Mouse (Mus musculus): ENCODE results near the gene Myh10. TPM values are rescaled to one million over a fixed set of nuclear protein-coding genes. Genes with fewer than 3 reads are reported as not detected.

The Myh10 gene
- total and polyA plus RNA-seq, 3 experiments, result 0.38 to 2.7 (median 0.62) TPM

- H3K4me3 ChIP-seq (replicated peaks in 1 of 3; ENCODE audit: low read depth in 2 of 3, low read length in 2 of 3, poor library complexity in 1 of 3), result no peak overlapping the region
- in situ Hi-C loops (cut with MboI; ENCODE audit: low pct_ligation_motif_present, low pct_unique_long_range_greater_than_20kb, low sequenced_read_pairs), result no loop called here
- peaks cover 10 to 14% of the 10 kb centered on the region in 2 experiments for H3K4me1 ChIP-seq (ENCODE audit: control insufficient read depth in 1 of 2, insufficient read depth in 2 of 2)
- no peaks in the 10 kb centered on the region for H3K27me3 ChIP-seq (replicated peaks)
- H3K27ac ChIP-seq (ENCODE audit: insufficient read depth, low read depth), result no peak overlapping the region
- peaks cover 7% of the 10 kb centered on the region for H3K9me3 ChIP-seq (replicated peaks; ENCODE audit: low read length)
- no peak for TF ChIP-seq MAX (IDR thresholded peaks at IDR 0.05; ENCODE audit: low read length)
- TF ChIP-seq EP300 (IDR thresholded peaks at IDR 0.05; ENCODE audit: low read length), result no peak
- no peak for TF ChIP-seq MYC (IDR thresholded peaks at IDR 0.05; ENCODE audit: low read depth, low read length)
- no peak for TF ChIP-seq MEF2A (IDR thresholded peaks at IDR 0.05; ENCODE audit: borderline replicate concordance, low read depth, low read length)
- no peak for TF ChIP-seq POLR2A (IDR thresholded peaks at IDR 0.05; ENCODE audit: low read depth, low read length)
- no peak for TF ChIP-seq USF1 (IDR thresholded peaks at IDR 0.05; ENCODE audit: low read depth, low read length)
- TF ChIP-seq IRF4 (IDR thresholded peaks at IDR 0.05; ENCODE audit: low read depth, low read length), result no peak
- TF ChIP-seq CHD2 (IDR thresholded peaks at IDR 0.05; ENCODE audit: low read length), result no peak
- TF ChIP-seq RAD21 (IDR thresholded peaks at IDR 0.05; ENCODE audit: low read depth, low read length), result no peak
- no peak for TF ChIP-seq KAT2A (IDR thresholded peaks at IDR 0.05; ENCODE audit: insufficient replicate concordance, low read length)
- no peak for TF ChIP-seq HCFC1 (IDR thresholded peaks at IDR 0.05; ENCODE audit: low read depth, low read length)
- no peak for TF ChIP-seq CHD1 (IDR thresholded peaks at IDR 0.05; ENCODE audit: low read depth, low read length)
- TF ChIP-seq GABPA (IDR thresholded peaks at IDR 0.05; ENCODE audit: insufficient replicate concordance, low read depth, low read length), result no peak
- TF ChIP-seq NRF1 (IDR thresholded peaks at IDR 0.05; ENCODE audit: low read depth, low read length), result no peak
- TF ChIP-seq ZNF384 (IDR thresholded peaks at IDR 0.05; ENCODE audit: low read depth, low read length), result no peak
- no peak for TF ChIP-seq TCF12 (IDR thresholded peaks at IDR 0.05; ENCODE audit: low read depth, low read length)
- TF ChIP-seq E2F4 (IDR thresholded peaks at IDR 0.05; ENCODE audit: insufficient replicate concordance, low read depth, low read length), result no peak
- TF ChIP-seq BHLHE40 (IDR thresholded peaks at IDR 0.05; ENCODE audit: low read depth, low read length), result no peak
- TF ChIP-seq TBP (conservative IDR thresholded peaks at IDR 0.05; ENCODE audit: low read depth, low read length), result no peak
- no peak for TF ChIP-seq CTCF (conservative IDR thresholded peaks at IDR 0.05 in 1 of 2, IDR thresholded peaks at IDR 0.05 in 1 of 2; ENCODE audit: low read depth in 2 of 2, low read length in 2 of 2)
- H3K36me3 ChIP-seq (replicated peaks in 1 of 2; ENCODE audit: control insufficient read depth in 1 of 2, insufficient read depth in 1 of 2, low read length in 1 of 2), result no peaks in the 10 kb centered on the region
- no peak overlapping the region for H3K9ac ChIP-seq (ENCODE audit: insufficient read depth, low read depth)
- H3K79me2 ChIP-seq (replicated peaks; ENCODE audit: control insufficient read depth, extremely low read depth, insufficient read depth, poor library complexity, severe bottlenecking), result no peaks in the 10 kb centered on the region
- dilution Hi-C loops (cut with MboI; ENCODE audit: extremely low pct_ligation_motif_present, extremely low pct_unique_long_range_greater_than_20kb, low sequenced_read_pairs), result no loop called here
- DNase-seq (ENCODE audit: extremely low read depth), result no peak
- H3K4me2 ChIP-seq (ENCODE audit: insufficient read depth, low read depth, poor library complexity, severe bottlenecking), result no peak overlapping the region
Measured at GRCm38 (mm10) chr11:68702370-68702769, 11.0 kb downstream of the Myh10 start.

- Histone ChIP-seq H3K27me3 (replicated peaks) (no peaks in the 10 kb centered on the region), H3K27ac (ENCODE audit: insufficient read depth, low read depth) (no peak overlapping the region), H3K36me3 (replicated peaks in 1 of 2; ENCODE audit: control insufficient read depth in 1 of 2, insufficient read depth in 1 of 2, low read length in 1 of 2) (no peaks in the 10 kb centered on the region), H3K9me3 (replicated peaks; ENCODE audit: low read length) (peaks cover 7% of the 10 kb centered on the region), H3K9ac (ENCODE audit: insufficient read depth, low read depth) (no peak overlapping the region), H3K4me1 (ENCODE audit: control insufficient read depth in 1 of 2, insufficient read depth in 2 of 2) (peaks cover 10 to 16% of the 10 kb centered on the region in 2 experiments), H3K4me3 (replicated peaks in 1 of 3; ENCODE audit: low read depth in 2 of 3, low read length in 2 of 3, poor library complexity in 1 of 3) (no peak overlapping the region), H3K79me2 (replicated peaks; ENCODE audit: control insufficient read depth, extremely low read depth, insufficient read depth, poor library complexity, severe bottlenecking) (no peaks in the 10 kb centered on the region), H3K4me2 (ENCODE audit: insufficient read depth, low read depth, poor library complexity, severe bottlenecking) (no peak overlapping the region)
- dilution Hi-C loops (cut with MboI; ENCODE audit: extremely low pct_ligation_motif_present, extremely low pct_unique_long_range_greater_than_20kb, low sequenced_read_pairs), result no loop called here
- no peak for TF ChIP-seq TCF12 (IDR thresholded peaks at IDR 0.05; ENCODE audit: low read depth, low read length)
- TF ChIP-seq ZKSCAN1 (IDR thresholded peaks at IDR 0.05; ENCODE audit: borderline replicate concordance, low read depth, low read length), result no peak
- no peak for TF ChIP-seq MXI1 (IDR thresholded peaks at IDR 0.05; ENCODE audit: low read depth, low read length)
- TF ChIP-seq MEF2A (IDR thresholded peaks at IDR 0.05; ENCODE audit: borderline replicate concordance, low read depth, low read length), result no peak
- in situ Hi-C loops (cut with MboI; ENCODE audit: low pct_ligation_motif_present, low pct_unique_long_range_greater_than_20kb, low sequenced_read_pairs), result no loop called here
- DNase-seq (ENCODE audit: extremely low read depth), result no peak
Measured at GRCm38 (mm10) chr11:68703360-68703759, 12.0 kb downstream of the Myh10 start.
